Mouse (Mus musculus) liver, adult 2 months (tissue): Measurements from ENCODE around the gene Fam129a.

Experiments used
- CTCF ChIP-seq: fragments of 200-500 bp; IDR thresholded peaks from 2 replicates; pipeline ENCODE4 v1.5.1; 2011; ENCODE audit warnings: low read depth, low read length, control low read depth
- POLR2A ChIP-seq: fragments of 200-500 bp; IDR thresholded peaks from 2 replicates; pipeline ENCODE4 v1.6.1; 2011; ENCODE audit warnings: low read length, control low read depth; ENCODE audit not compliant: insufficient read depth; ENCODE audit errors: extremely low read depth

- TF ChIP-seq CTCF (no peak), POLR2A (no peak)
Observed at GRCm38 (mm10) chr1:151596562-151596961, 25.6 kb downstream of the Fam129a start.
